ENCODE assay signal across 11 mouse cellular contexts in genomic region chr4:147927705-147928104, GRCm38 (mm10). TPM values are rescaled to one million over a fixed set of nuclear protein-coding genes. Genes with fewer than 3 reads are reported as not detected.
DNase-seq lines count a peak whose midpoint lies in the region; ATAC-seq lines count a peak whose summit lies in the region.
"Had no signal": no experiment of that assay in that cellular context is flagged by ENCODE, and none has a peak within 500 bp of the region (broad histone marks: within the 10 kb centered on the region; RNA-seq: fewer than 3 reads in every experiment).

No protein-coding gene starts in this region.

- no peak for ATAC-seq in forebrain, embryonic 15.5 days (replicated peaks)
- ATAC-seq in kidney, embryonic 15.5 days (replicated peaks; ENCODE audit: low FRiP score): 0 out of 2 replicates have a peak, but pooled peaks have one; percentile 8
- ATAC-seq in monocyte, adult 5-6 weeks (replicated peaks; ENCODE audit: insufficient number of reproducible peaks, low FRiP score, low TSS enrichment, poor library complexity, severe bottlenecking): no peak

- H3K4me1 ChIP-seq in forebrain, embryonic 10.5 days: peaks cover 12% of the 10 kb centered on the region
- H3K4me1 ChIP-seq in forebrain, embryonic 15.5 days: no peaks in the 10 kb centered on the region
- peaks cover 14% of the 10 kb centered on the region for H3K4me1 ChIP-seq in kidney, embryonic 15.5 days

- no peaks in the 10 kb centered on the region for H3K27me3 ChIP-seq in forebrain, embryonic 10.5 days (ENCODE audit: poor library complexity, severe bottlenecking)
- H3K27me3 ChIP-seq in forebrain, embryonic 15.5 days: no peaks in the 10 kb centered on the region
- no peaks in the 10 kb centered on the region for H3K27me3 ChIP-seq in kidney, embryonic 15.5 days

- 44% methylated on average over 8 of the region's 8 CpGs for WGBS in forebrain, embryonic 10.5 days
- WGBS in forebrain, embryonic 15.5 days: 45% methylated on average over 8 of the region's 8 CpGs
- 24% methylated on average over 8 of the region's 8 CpGs for WGBS in kidney, embryonic 15.5 days

- peaks cover 46% of the 10 kb centered on the region for H3K36me3 ChIP-seq in forebrain, embryonic 10.5 days (replicated peaks)
- H3K36me3 ChIP-seq in forebrain, embryonic 15.5 days: no peaks in the 10 kb centered on the region
- H3K36me3 ChIP-seq in kidney, embryonic 15.5 days: peaks cover 49% of the 10 kb centered on the region

- H3K9ac ChIP-seq in forebrain, embryonic 15.5 days (replicated peaks): no peak overlapping the region
- H3K9ac ChIP-seq in kidney, embryonic 15.5 days: no peak overlapping the region

- no peak for DNase-seq in forebrain, embryonic 10.5 days (ENCODE audit: extremely low spot score, low spot score)
- DNase-seq in gastrocnemius, postnatal 10 days: peak; percentile 44
- peak; percentile 81 for DNase-seq in lung, postnatal 36 days
- DNase-seq in frontal cortex, postnatal 10 days (ENCODE audit: low spot score in 2 of 2): no peak
- DNase-seq in right cerebral cortex, postnatal 4 days: no peak

- no peak overlapping the region for H3K4me2 ChIP-seq in forebrain, embryonic 15.5 days (replicated peaks)
- no peak overlapping the region for H3K4me2 ChIP-seq in kidney, embryonic 15.5 days

- no peaks in the 10 kb centered on the region for H3K9me3 ChIP-seq in forebrain, embryonic 10.5 days
- H3K9me3 ChIP-seq in forebrain, embryonic 15.5 days: no peaks in the 10 kb centered on the region
- no peaks in the 10 kb centered on the region for H3K9me3 ChIP-seq in kidney, embryonic 15.5 days (replicated peaks)

- H3K4me3 ChIP-seq in forebrain, embryonic 10.5 days: 0 out of 2 replicates have a peak overlapping the region, but pooled peaks have one; percentile 9
- H3K4me3 ChIP-seq in forebrain, embryonic 15.5 days: no peak overlapping the region
- H3K4me3 ChIP-seq in kidney, embryonic 15.5 days (replicated peaks): no peak overlapping the region

- peak overlapping the region; percentile 62; the same call in 1 of the 2 replicates for H3K27ac ChIP-seq in forebrain, embryonic 10.5 days
- no peak overlapping the region for H3K27ac ChIP-seq in forebrain, embryonic 15.5 days (replicated peaks)
- no peak overlapping the region for H3K27ac ChIP-seq in kidney, embryonic 15.5 days

RNA-seq across cellular contexts. Expression of gene Plod1, which starts 8.9 kb away (rescaled TPM):
- 20.9 and 23.0 TPM in 2 replicates for polyA plus RNA-seq in forebrain, embryonic 10.5 days (2016; fragmentation: Nextera tagmentation; extraction: Ambion mirVana)
- 16.1 and 16.4 TPM in 2 replicates for polyA plus RNA-seq in forebrain, embryonic 15.5 days (2015; fragmentation: Nextera tagmentation; extraction: Ambion mirVana)
- total RNA-seq in gastrocnemius, postnatal 10 days (2021): 10 to 100 TPM; 50.6 to 55.3 TPM
- 47.2 and 56.0 TPM in 2 replicates for polyA plus RNA-seq in kidney, embryonic 15.5 days (2015; fragmentation: Nextera tagmentation; extraction: Ambion mirVana)
- total RNA-seq in monocyte, adult 5-6 weeks (2017): 11.0 to 12.8 TPM (median 12.7 TPM) in 3 replicates

RNA-seq across cellular contexts. Expression of gene 2510039O18Rik, which starts 13.0 kb away (rescaled TPM):
- polyA plus RNA-seq in forebrain, embryonic 10.5 days (2016; fragmentation: Nextera tagmentation; extraction: Ambion mirVana): 9.0 and 9.2 TPM in 2 replicates
- 13.7 and 13.8 TPM in 2 replicates for polyA plus RNA-seq in forebrain, embryonic 15.5 days (2015; fragmentation: Nextera tagmentation; extraction: Ambion mirVana)
- total RNA-seq in gastrocnemius, postnatal 10 days (2021): 10 to 100 TPM; 25.7 to 28.2 TPM
- 15.3 and 17.0 TPM in 2 replicates for polyA plus RNA-seq in kidney, embryonic 15.5 days (2015; fragmentation: Nextera tagmentation; extraction: Ambion mirVana)
- total RNA-seq in monocyte, adult 5-6 weeks (2017): 41.3 to 61.2 TPM (median 48.2 TPM) in 3 replicates

RNA-seq across cellular contexts. Expression of gene Mfn2, which starts 23.2 kb away (rescaled TPM):
- polyA plus RNA-seq in forebrain, embryonic 10.5 days (2016; fragmentation: Nextera tagmentation; extraction: Ambion mirVana): 42.9 and 43.4 TPM in 2 replicates
- polyA plus RNA-seq in forebrain, embryonic 15.5 days (2015; fragmentation: Nextera tagmentation; extraction: Ambion mirVana): 73.6 and 77.2 TPM in 2 replicates
- 100 to 1,000 TPM; 254 to 282 TPM for total RNA-seq in gastrocnemius, postnatal 10 days (2021)
- 36.9 and 39.0 TPM in 2 replicates for polyA plus RNA-seq in kidney, embryonic 15.5 days (2015; fragmentation: Nextera tagmentation; extraction: Ambion mirVana)
- 12.1 to 32.5 TPM (median 24.6 TPM) in 3 replicates for total RNA-seq in monocyte, adult 5-6 weeks (2017)

RNA-seq across cellular contexts. Expression of gene Nppb, which starts 57.9 kb away (rescaled TPM):
- polyA plus RNA-seq in forebrain, embryonic 10.5 days (2016; fragmentation: Nextera tagmentation; extraction: Ambion mirVana): not detected in 2 replicates
- polyA plus RNA-seq in forebrain, embryonic 15.5 days (2015; fragmentation: Nextera tagmentation; extraction: Ambion mirVana): not detected in 2 replicates
- not detected for total RNA-seq in gastrocnemius, postnatal 10 days (2021)
- polyA plus RNA-seq in kidney, embryonic 15.5 days (2015; fragmentation: Nextera tagmentation; extraction: Ambion mirVana): not detected in 2 replicates
- not detected in 3 replicates for total RNA-seq in monocyte, adult 5-6 weeks (2017)
- total RNA-seq: left cerebral cortex, postnatal 14 days had no signal
- polyA plus RNA-seq: cortical plate, adult 2 months; spleen, adult 2 months had no signal

RNA-seq across cellular contexts. Expression of gene Fv1, which starts 58.9 kb away (rescaled TPM):
- 15.4 and 16.4 TPM in 2 replicates for polyA plus RNA-seq in forebrain, embryonic 10.5 days (2016; fragmentation: Nextera tagmentation; extraction: Ambion mirVana)
- polyA plus RNA-seq in forebrain, embryonic 15.5 days (2015; fragmentation: Nextera tagmentation; extraction: Ambion mirVana): 12.7 and 12.8 TPM in 2 replicates
- 1 to 10 TPM; 3.2 to 4.6 TPM for total RNA-seq in gastrocnemius, postnatal 10 days (2021)
- 12.8 and 12.9 TPM in 2 replicates for polyA plus RNA-seq in kidney, embryonic 15.5 days (2015; fragmentation: Nextera tagmentation; extraction: Ambion mirVana)
- total RNA-seq in monocyte, adult 5-6 weeks (2017): 7.9 to 21.2 TPM (median 15.1 TPM) in 3 replicates

Comparison
In these comparisons a context has a peak if more than half of its experiments do, and no peak if none do; other contexts are left out.
1. DNase-seq: peak in gastrocnemius, postnatal 10 days (single experiment) and lung, postnatal 36 days (single experiment); none in forebrain, embryonic 10.5 days (single experiment), frontal cortex, postnatal 10 days (0 of 2) and right cerebral cortex, postnatal 4 days (single experiment).